Mouse (Mus musculus) heart, embryonic 15.5 days (tissue): Measurements from ENCODE around the gene Cnot4. TPM values are rescaled to one million over a fixed set of nuclear protein-coding genes. Genes with fewer than 3 reads are reported as not detected.

Experiments used
- ATAC-seq: fragments of 200-750 bp; cut with Nextera tagmentation; replicated peaks from 2 replicates; pipeline ENCODE4 v1.8.0; 2017; ENCODE audit warnings: low read depth, moderate TSS enrichment; ENCODE audit not compliant: insufficient number of reproducible peaks, insufficient read depth, low FRiP score
- H3K27ac ChIP-seq: fragments of 300-500 bp; sonication (generic); 2 replicates; pipeline ENCODE4 v1.5.1; 2015; ENCODE audit warnings: mild to moderate bottlenecking, inconsistent platforms
- H3K27me3 ChIP-seq: fragments of 300-500 bp; sonication (generic); 2 replicates; pipeline ENCODE4 v1.6.1; 2015; ENCODE audit warnings: inconsistent platforms
- H3K36me3 ChIP-seq: fragments of 300-500 bp; sonication (generic); 2 replicates; pipeline ENCODE4 v1.6.1; 2015; ENCODE audit warnings: mild to moderate bottlenecking, inconsistent platforms
- H3K4me1 ChIP-seq: fragments of 300-500 bp; sonication (generic); replicated peaks from 2 replicates; pipeline ENCODE4 v1.6.1; 2015; ENCODE audit warnings: inconsistent platforms
- H3K4me2 ChIP-seq: fragments of 300-500 bp; sonication (generic); 2 replicates; pipeline ENCODE4 v1.6.1; 2015; ENCODE audit warnings: inconsistent platforms, mild to moderate bottlenecking, moderate library complexity
- H3K4me3 ChIP-seq: fragments of 300-500 bp; sonication (generic); 2 replicates; pipeline ENCODE4 v1.5.1; 2015; ENCODE audit warnings: mild to moderate bottlenecking, inconsistent platforms
- H3K9ac ChIP-seq: fragments of 300-500 bp; sonication (generic); 2 replicates; pipeline ENCODE4 v1.6.1; 2015; ENCODE audit warnings: mild to moderate bottlenecking, inconsistent platforms
- H3K9me3 ChIP-seq: fragments of 300-500 bp; sonication (generic); replicated peaks from 2 replicates; pipeline ENCODE4 v1.6.1; 2016; ENCODE audit warnings: inconsistent platforms
- WGBS: fragments of 180-500 bp; shearing (Covaris S2); methylation state at CpG from one replicate; pipeline ENCODE4 v1.1.7; 2015; ENCODE audit warnings: mixed read lengths; 5-methylcytosine and 5-hydroxymethylcytosine counted together
- polyA plus RNA-seq: library from polyadenylated mRNA; unstranded; fragments of >200 nt; fragmentation: Nextera tagmentation; extraction: Ambion mirVana; gene quantifications from 2 replicates; pipeline ENCODE4 v1.2.1, GENCODE M21; 2015

The Cnot4 gene
- polyA plus RNA-seq, 1 experiment from 2014 or later, result 19.9 TPM

DNA sequence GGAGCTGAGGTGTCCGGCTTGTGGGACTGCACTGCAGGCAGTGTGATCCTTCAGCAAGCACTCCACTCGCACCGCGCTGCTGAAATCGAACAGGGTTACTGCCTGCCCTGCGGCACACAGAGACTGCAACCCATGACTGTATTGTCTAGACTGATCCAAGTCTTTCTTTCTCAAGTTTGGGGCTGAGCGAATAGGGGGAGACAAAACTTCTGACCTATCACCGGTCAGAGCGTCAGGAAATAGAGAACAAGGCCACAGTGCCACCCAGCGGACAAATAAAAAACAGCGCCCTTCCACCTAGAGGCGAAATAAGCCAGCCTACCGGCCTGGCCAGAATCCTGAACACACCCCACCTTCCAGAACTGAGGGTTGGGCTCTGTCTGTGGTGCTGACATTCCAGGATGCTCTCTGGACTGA, 138.3 kb downstream of the Cnot4 start:
- peak; percentile 61 for ATAC-seq
- H3K4me1 ChIP-seq, result peaks cover 16% of the 10 kb centered on the region
- H3K27me3 ChIP-seq, result peaks cover 16% of the 10 kb centered on the region; the same call in 1 of the 2 replicates
- H3K9ac ChIP-seq, result 0 out of 2 replicates have a peak overlapping the region, but pooled peaks have one; percentile 46
- H3K4me2 ChIP-seq, result peak overlapping the region; percentile 67
- WGBS, result 8% methylated on average over 13 of the region's 13 CpGs
- H3K9me3 ChIP-seq, result no peaks in the 10 kb centered on the region
- no peak overlapping the region for H3K27ac ChIP-seq
- H3K36me3 ChIP-seq, result no peaks in the 10 kb centered on the region
- peak overlapping the region; percentile 38 for H3K4me3 ChIP-seq

GRCm38 (mm10) chr6:34994692-34995091, 138.8 kb downstream of the Cnot4 start:
- Histone ChIP-seq H3K36me3 (no peaks in the 10 kb centered on the region), H3K4me3 (no peak overlapping the region; the same call in 1 of the 2 replicates), H3K4me1 (peaks cover 16% of the 10 kb centered on the region), H3K4me2 (peak overlapping the region; percentile 67), H3K9me3 (no peaks in the 10 kb centered on the region), H3K27ac (no peak overlapping the region), H3K9ac (no peak overlapping the region), H3K27me3 (peaks cover 16% of the 10 kb centered on the region; the same call in 1 of the 2 replicates)
- ATAC-seq, result no peak
- 40% methylated on average over 5 of the region's 5 CpGs for WGBS

- 68% methylated on average over 6 of the region's 6 CpGs for WGBS
These were observed 144.3 kb downstream of the Cnot4 start for GRCm38 (mm10) chr6:34989263-34989662.

DNA sequence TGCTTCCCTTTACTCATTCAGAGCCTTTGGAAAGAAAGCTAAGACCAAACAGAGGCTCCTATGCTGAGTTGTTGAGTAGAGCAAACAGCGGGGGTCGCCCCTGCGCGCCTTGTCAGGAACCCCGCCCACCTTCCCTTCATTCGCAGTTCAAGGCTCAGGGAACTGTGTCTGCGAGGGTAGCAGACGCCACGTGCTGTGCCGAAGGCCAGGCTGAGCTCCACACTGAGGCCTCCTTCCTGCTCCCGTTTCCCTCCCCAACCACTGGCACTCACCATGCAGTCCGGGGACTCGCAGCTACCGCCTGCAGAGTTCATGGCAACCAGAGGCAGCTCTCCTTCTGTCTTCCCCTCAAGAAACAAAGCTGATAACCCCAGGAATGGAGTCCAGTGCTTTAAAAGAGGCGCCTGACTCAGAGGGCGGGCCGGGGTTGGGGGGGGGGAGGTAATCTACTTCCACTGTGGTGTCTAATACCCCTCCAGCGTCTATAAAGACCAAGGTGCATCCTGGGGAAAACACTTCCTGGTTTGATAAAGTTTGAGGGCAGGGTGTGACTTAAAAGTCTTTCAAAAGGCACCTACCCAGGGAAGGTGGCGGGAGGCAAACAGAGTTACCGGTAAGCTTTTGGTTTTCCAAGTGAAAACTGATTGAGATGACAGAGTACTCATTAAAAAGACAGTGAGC, 145.3 kb downstream of the Cnot4 start, which contains the start of gene Slc23a4:
Gene Slc23a4, minus strand, starts transcription at position 324 of the 681 bp plus-strand sequence.
- Histone ChIP-seq H3K9me3 (no peaks in the 10 kb centered on the region), H3K27me3 (no peaks in the 10 kb centered on the region; the same call in 1 of the 2 replicates), H3K36me3 (no peaks in the 10 kb centered on the region), H3K4me3 (peak within 1 kb of the TSS; percentile 12; the same call in 1 of the 2 replicates), H3K4me2 (peak within 1 kb of the TSS; percentile 40), H3K4me1 (peaks cover 15% of the 10 kb centered on the region), H3K27ac (no peak within 1 kb of the TSS), H3K9ac (no peak within 1 kb of the TSS)
- ATAC-seq, result 0 out of 2 replicates have a peak, but pooled peaks have one; percentile 27
- 11% methylated on average over 20 of the region's 20 CpGs for WGBS

More at GRCm38 (mm10) chr6:34989263-34989662, 144.3 kb downstream of the Cnot4 start:
- no peaks in the 10 kb centered on the region; the same call in 1 of the 2 replicates for H3K27me3 ChIP-seq
- H3K27ac ChIP-seq, result no peak overlapping the region
- no peak overlapping the region for H3K4me2 ChIP-seq
- no peaks in the 10 kb centered on the region for H3K36me3 ChIP-seq
- H3K9me3 ChIP-seq, result no peaks in the 10 kb centered on the region
- ATAC-seq, result no peak
- peaks cover 15% of the 10 kb centered on the region for H3K4me1 ChIP-seq
- H3K9ac ChIP-seq, result no peak overlapping the region
- H3K4me3 ChIP-seq, result no peak overlapping the region

DNA sequence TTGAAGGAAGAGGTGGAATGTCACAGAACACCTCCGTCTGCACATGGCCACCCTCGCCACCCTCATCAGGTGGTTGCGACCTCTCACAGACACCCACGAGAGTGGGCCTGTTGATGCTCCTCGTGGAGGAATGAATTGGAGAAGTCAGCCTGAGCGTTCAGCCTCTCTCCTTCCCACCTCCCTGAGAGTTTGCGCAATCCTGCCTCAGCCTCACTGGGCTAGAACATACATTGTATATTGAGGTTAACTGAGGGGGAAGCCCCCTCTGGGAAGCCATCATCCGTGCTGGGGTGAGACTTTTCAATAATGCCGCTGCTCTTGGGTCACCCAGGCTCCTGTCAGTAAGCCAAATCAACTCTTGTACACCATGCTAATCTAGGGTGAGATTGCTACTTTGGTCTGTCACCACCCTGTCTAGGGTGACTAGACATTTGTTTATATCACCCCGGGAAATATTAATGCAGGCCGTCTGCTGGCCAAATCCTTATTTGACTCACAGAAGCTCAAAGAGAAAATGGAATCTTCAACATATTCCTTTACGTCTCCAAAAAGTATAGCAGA, 146.4 kb downstream of the Cnot4 start:
- Histone ChIP-seq H3K4me2 (peak overlapping the region; percentile 40; the same call in 1 of the 2 replicates), H3K27me3 (no peaks in the 10 kb centered on the region; the same call in 1 of the 2 replicates), H3K9ac (no peak overlapping the region), H3K9me3 (no peaks in the 10 kb centered on the region), H3K27ac (no peak overlapping the region), H3K4me1 (peaks cover 15% of the 10 kb centered on the region), H3K4me3 (no peak overlapping the region), H3K36me3 (no peaks in the 10 kb centered on the region)
- whole genome bisulfite sequencing, result 63% methylated on average over 12 of the region's 12 CpGs
- ATAC-seq, result no peak

DNA sequence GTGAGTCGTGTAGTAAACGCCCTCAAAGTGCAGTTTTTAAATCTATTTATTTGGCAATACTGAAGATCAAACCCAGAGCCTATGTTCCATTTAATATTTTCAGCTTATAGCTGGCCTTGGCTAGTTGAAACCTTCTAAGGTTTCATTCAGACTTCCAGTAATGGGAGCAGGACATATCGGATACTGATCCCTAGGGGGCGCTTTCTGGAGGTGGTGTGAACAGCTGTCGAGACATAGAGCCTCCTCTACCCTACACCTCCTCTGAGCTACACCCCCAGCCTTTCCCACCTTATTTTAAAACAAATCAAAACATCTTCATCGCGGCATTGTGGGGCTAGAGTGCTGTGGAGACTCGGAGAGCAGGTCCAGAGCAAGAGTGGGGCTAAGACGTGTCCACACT, 152.9 kb downstream of the Cnot4 start:
- Histone ChIP-seq H3K27ac (no peak overlapping the region), H3K36me3 (no peaks in the 10 kb centered on the region), H3K9ac (no peak overlapping the region), H3K4me2 (no peak overlapping the region), H3K27me3 (no peaks in the 10 kb centered on the region), H3K4me1 (no peaks in the 10 kb centered on the region), H3K9me3 (no peaks in the 10 kb centered on the region), H3K4me3 (no peak overlapping the region)
- no peak for ATAC-seq
- WGBS, result 56% methylated on average over 9 of the region's 9 CpGs

GRCm38 (mm10) chr6:34979291-34979690, 154.2 kb downstream of the Cnot4 start:
- no peaks in the 10 kb centered on the region for H3K27me3 ChIP-seq
- H3K9ac ChIP-seq, result no peak overlapping the region
- WGBS, result 80% methylated on average over 3 of the region's 3 CpGs
- H3K4me3 ChIP-seq, result no peak overlapping the region
- H3K36me3 ChIP-seq, result no peaks in the 10 kb centered on the region
- no peaks in the 10 kb centered on the region for H3K9me3 ChIP-seq
- ATAC-seq, result no peak
- no peak overlapping the region for H3K4me2 ChIP-seq
- no peak overlapping the region for H3K27ac ChIP-seq
- no peaks in the 10 kb centered on the region for H3K4me1 ChIP-seq

Other genes starting within 250 kb of the Cnot4 start
- 7.8 and 10.7 TPM in 2 replicates for gene Wdr91, start 222.8 kb downstream of the Cnot4 start, polyA plus RNA-seq
- not detected in 2 replicates for gene Stra8, start 213.6 kb downstream of the Cnot4 start, polyA plus RNA-seq
- gene Slc23a4, start 145.3 kb downstream of the Cnot4 start, polyA plus RNA-seq, result 0.25 and 1.1 TPM in 2 replicates
- 18.9 and 24.4 TPM in 2 replicates for gene Nup205, start 43.7 kb upstream of the Cnot4 start, polyA plus RNA-seq
- gene Slc13a4, start 174.4 kb upstream of the Cnot4 start, polyA plus RNA-seq, result 0.67 and 0.72 TPM in 2 replicates
- 0.75 and 1.0 TPM in 2 replicates for gene Fam180a, start 192.4 kb upstream of the Cnot4 start, polyA plus RNA-seq